Comparison of ENCODE assay signal across 16 mouse cellular contexts in genomic region chr13:58452246-58452645, GRCm38 (mm10). TPM values are rescaled to one million over a fixed set of nuclear protein-coding genes. Genes with fewer than 3 reads are reported as not detected.
DNase-seq lines count a peak whose midpoint lies in the region; ATAC-seq lines count a peak whose summit lies in the region.
"Had no signal": no experiment of that assay in that cellular context is flagged by ENCODE, and none has a peak within 500 bp of the region (broad histone marks: within the 10 kb centered on the region; RNA-seq: fewer than 3 reads in every experiment).

No protein-coding gene starts in this region.

- H3K4me3 ChIP-seq in heart, embryonic 13.5 days: peak overlapping the region; percentile 55; the same call in 1 of the 2 replicates
- no peak overlapping the region for H3K4me3 ChIP-seq in liver, embryonic 13.5 days (replicated peaks)
- H3K4me3 ChIP-seq in liver, embryonic 12.5 days: no peak overlapping the region
- peak overlapping the region; percentile 36; the same call in 1 of the 2 replicates for H3K4me3 ChIP-seq in embryonic facial prominence, embryonic 14.5 days (ENCODE audit: low read depth, low read length)
- H3K4me3 ChIP-seq: midbrain, embryonic 15.5 days had no signal

- 45% methylated on average over 4 of the region's 4 CpGs for WGBS in heart, embryonic 13.5 days
- 36% methylated on average over 4 of the region's 4 CpGs for WGBS in liver, embryonic 13.5 days (ENCODE audit: insufficient replicate concordance)
- 48% methylated on average over 4 of the region's 4 CpGs for WGBS in liver, embryonic 12.5 days (ENCODE audit: insufficient replicate concordance)
- 71% methylated on average over 4 of the region's 4 CpGs for WGBS in embryonic facial prominence, embryonic 14.5 days

- no peak for DNase-seq in heart, postnatal 4 days
- no peak for DNase-seq in liver, embryonic 13.5 days
- no peak for DNase-seq in embryonic facial prominence, embryonic 14.5 days (ENCODE audit: low spot score)
- no peak for DNase-seq in testis, postnatal 10 days (ENCODE audit: low spot score)
- no peak for DNase-seq in urinary bladder, postnatal 10 days (ENCODE audit: low spot score)
- DNase-seq: cerebellum, postnatal 10 days; right cerebral cortex, adult 18-20 months; thymus, adult 18-20 months had no signal

- peak overlapping the region; percentile 80 for H3K4me2 ChIP-seq in heart, embryonic 13.5 days
- 0 out of 2 replicates have a peak overlapping the region, but pooled peaks have one; percentile 54 for H3K4me2 ChIP-seq in liver, embryonic 13.5 days
- no peak overlapping the region for H3K4me2 ChIP-seq in liver, embryonic 12.5 days
- H3K4me2 ChIP-seq in embryonic facial prominence, embryonic 14.5 days (ENCODE audit: low read depth, low read length): peak overlapping the region; percentile 63

- peaks cover 6% of the 10 kb centered on the region; the same call in 1 of the 2 replicates for H3K4me1 ChIP-seq in heart, embryonic 13.5 days
- peaks cover 2% of the 10 kb centered on the region; the same call in 1 of the 2 replicates for H3K4me1 ChIP-seq in liver, embryonic 13.5 days (replicated peaks)
- no peaks in the 10 kb centered on the region for H3K4me1 ChIP-seq in liver, embryonic 12.5 days
- 0 out of 2 replicates have a peak, but pooled peaks cover 4% of the 10 kb centered on the region for H3K4me1 ChIP-seq in embryonic facial prominence, embryonic 14.5 days (ENCODE audit: control insufficient read depth, insufficient read depth, low read length)

- no peak overlapping the region for H3K27ac ChIP-seq in heart, embryonic 13.5 days (replicated peaks)
- H3K27ac ChIP-seq in liver, embryonic 13.5 days: no peak overlapping the region
- no peak overlapping the region for H3K27ac ChIP-seq in liver, embryonic 12.5 days
- no peak overlapping the region for H3K27ac ChIP-seq in embryonic facial prominence, embryonic 14.5 days (replicated peaks; ENCODE audit: low read depth, low read length)
- H3K27ac ChIP-seq: hindbrain, embryonic 15.5 days; limb, embryonic 13.5 days; midbrain, embryonic 15.5 days had no signal

- no peak for ATAC-seq in heart, embryonic 13.5 days (ENCODE audit: extremely low read depth, insufficient number of reproducible peaks, low FRiP score, low TSS enrichment)
- ATAC-seq in liver, embryonic 13.5 days (ENCODE audit: low read depth): no peak
- ATAC-seq in liver, embryonic 12.5 days: no peak
- no peak for ATAC-seq in embryonic facial prominence, embryonic 14.5 days (ENCODE audit: low read depth)
- ATAC-seq: lung, postnatal 0 days; midbrain, embryonic 15.5 days had no signal

- H3K9me3 ChIP-seq in heart, embryonic 13.5 days: no peaks in the 10 kb centered on the region
- H3K9me3 ChIP-seq in liver, embryonic 13.5 days (replicated peaks): no peaks in the 10 kb centered on the region
- H3K9me3 ChIP-seq in liver, embryonic 12.5 days (replicated peaks): 0 out of 2 replicates have a peak, but pooled peaks cover 3% of the 10 kb centered on the region
- no peaks in the 10 kb centered on the region for H3K9me3 ChIP-seq in embryonic facial prominence, embryonic 14.5 days (ENCODE audit: control insufficient read depth, low read length)
- H3K9me3 ChIP-seq: heart, embryonic 10.5 days; hindbrain, embryonic 15.5 days; limb, embryonic 13.5 days; midbrain, embryonic 15.5 days had no signal

- no peaks in the 10 kb centered on the region for H3K36me3 ChIP-seq in heart, embryonic 13.5 days
- H3K36me3 ChIP-seq in liver, embryonic 13.5 days: no peaks in the 10 kb centered on the region
- no peaks in the 10 kb centered on the region for H3K36me3 ChIP-seq in liver, embryonic 12.5 days
- no peaks in the 10 kb centered on the region for H3K36me3 ChIP-seq in embryonic facial prominence, embryonic 14.5 days (ENCODE audit: control insufficient read depth, insufficient read depth, low read length)
- H3K36me3 ChIP-seq: G1E; heart, embryonic 10.5 days; hindbrain, embryonic 15.5 days; limb, embryonic 13.5 days; midbrain, embryonic 15.5 days had no signal

- H3K27me3 ChIP-seq in heart, embryonic 13.5 days (replicated peaks): peaks cover 38% of the 10 kb centered on the region
- H3K27me3 ChIP-seq in liver, embryonic 13.5 days: peaks cover 82% of the 10 kb centered on the region
- H3K27me3 ChIP-seq in liver, embryonic 12.5 days (replicated peaks): peaks cover 85% of the 10 kb centered on the region
- H3K27me3 ChIP-seq in embryonic facial prominence, embryonic 14.5 days (replicated peaks; ENCODE audit: control insufficient read depth, insufficient read depth, low read length): peaks cover 15% of the 10 kb centered on the region

- H3K9ac ChIP-seq in heart, embryonic 13.5 days: no peak overlapping the region
- no peak overlapping the region for H3K9ac ChIP-seq in liver, embryonic 13.5 days
- no peak overlapping the region for H3K9ac ChIP-seq in liver, embryonic 12.5 days
- no peak overlapping the region; the same call in 1 of the 2 replicates for H3K9ac ChIP-seq in embryonic facial prominence, embryonic 14.5 days (ENCODE audit: low read depth, low read length)
- H3K9ac ChIP-seq: hindbrain, embryonic 15.5 days; midbrain, embryonic 15.5 days had no signal

RNA-seq across cellular contexts. Expression of gene Hnrnpk, which starts 49.1 kb away (rescaled TPM):
- polyA plus RNA-seq in heart, embryonic 13.5 days (2015; fragmentation: Nextera tagmentation; extraction: Ambion mirVana): 896 and 991 TPM in 2 replicates
- total RNA-seq in heart, postnatal 4 days (2021): 100 to 1,000 TPM; 898 to 905 TPM
- 751 and 991 TPM in 2 replicates for polyA plus RNA-seq in liver, embryonic 13.5 days (2015; fragmentation: Nextera tagmentation; extraction: Ambion mirVana)
- 906 and 911 TPM in 2 replicates for polyA plus RNA-seq in liver, embryonic 12.5 days (2016; fragmentation: Nextera tagmentation; extraction: Ambion mirVana)
- polyA plus RNA-seq in embryonic facial prominence, embryonic 14.5 days (2014; fragmentation: Nextera tagmentation; extraction: Ambion mirVana): 1,259 and 1,407 TPM in 2 replicates

RNA-seq across cellular contexts. Expression of gene Rmi1, which starts 50.2 kb away (rescaled TPM):
- 17.0 and 18.5 TPM in 2 replicates for polyA plus RNA-seq in heart, embryonic 13.5 days (2015; fragmentation: Nextera tagmentation; extraction: Ambion mirVana)
- 10 to 100 TPM; 12.0 to 14.1 TPM for total RNA-seq in heart, postnatal 4 days (2021)
- polyA plus RNA-seq in liver, embryonic 13.5 days (2015; fragmentation: Nextera tagmentation; extraction: Ambion mirVana): 14.9 and 20.6 TPM in 2 replicates
- polyA plus RNA-seq in liver, embryonic 12.5 days (2016; fragmentation: Nextera tagmentation; extraction: Ambion mirVana): 22.3 and 25.4 TPM in 2 replicates
- 22.6 and 23.5 TPM in 2 replicates for polyA plus RNA-seq in embryonic facial prominence, embryonic 14.5 days (2014; fragmentation: Nextera tagmentation; extraction: Ambion mirVana)

Comparison
In these comparisons a context has a peak if more than half of its experiments do, and no peak if none do; other contexts are left out.
1. H3K4me3 ChIP-seq: peak in heart, embryonic 13.5 days (single experiment) and embryonic facial prominence, embryonic 14.5 days (single experiment); none in liver, embryonic 13.5 days (single experiment) and liver, embryonic 12.5 days (single experiment).